Mouse (Mus musculus) cortical plate, adult 2 months (tissue): ENCODE measurements around the gene Jagn1.

ENCODE experiments used
- CTCF ChIP-seq: fragments of 200-500 bp; IDR thresholded peaks from 2 replicates; pipeline ENCODE4 v1.5.1; 2011; ENCODE audit warnings: mild to moderate bottlenecking, control low read depth, low read length; ENCODE audit not compliant: insufficient read depth; ENCODE audit errors: extremely low read depth
- POLR2A ChIP-seq: fragments of 200-500 bp; IDR thresholded peaks from 2 replicates; pipeline ENCODE4 v1.6.1; 2011; ENCODE audit warnings: mild to moderate bottlenecking, low read length, control low read depth; ENCODE audit not compliant: insufficient read depth; ENCODE audit errors: extremely low read depth

DNA sequence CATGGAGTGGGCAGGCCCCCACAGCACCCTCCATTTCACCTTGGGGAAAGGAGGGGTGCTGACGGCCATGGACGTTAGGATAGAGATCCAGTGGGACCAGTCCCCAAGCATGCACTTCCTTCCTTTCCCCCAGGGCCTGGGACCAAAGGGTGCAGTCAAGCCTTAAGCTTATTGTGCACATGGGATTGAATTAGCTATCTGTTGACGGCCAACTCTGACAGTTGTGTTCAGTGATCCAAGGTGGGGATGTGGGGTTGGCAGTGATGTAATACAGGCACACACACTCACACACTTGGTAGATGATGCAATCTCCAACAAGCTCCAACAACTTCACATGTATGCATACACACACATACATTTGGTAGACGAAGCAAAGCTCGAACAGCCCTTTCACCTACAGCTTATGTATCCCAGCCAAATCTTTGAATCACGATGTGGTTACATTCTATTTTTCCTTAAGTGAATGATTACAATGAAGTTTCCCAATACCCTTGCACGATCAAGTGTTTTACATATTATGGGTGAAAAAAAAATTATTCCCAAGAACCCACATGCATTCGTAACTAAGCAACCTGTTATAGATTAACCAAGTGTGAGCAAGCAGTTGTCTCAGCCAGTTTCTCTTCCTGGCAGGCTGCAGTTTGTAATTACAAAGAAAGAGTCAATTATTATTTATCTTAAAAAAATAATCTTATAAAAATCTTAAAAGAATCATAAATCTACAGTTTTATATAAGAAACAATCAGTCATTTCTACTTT is 2.0 kb downstream of the Jagn1 start:
- TF ChIP-seq CTCF (no peak), POLR2A (no peak)
